Mouse (Mus musculus) ES-E14 (cell line): Measurements from ENCODE around the gene Madcam1.

Source experiments
- CHD2 ChIP-seq: IDR thresholded peaks from 2 replicates; pipeline ENCODE4 v1.6.1; 2014; ENCODE audit warnings: mild to moderate bottlenecking, low read depth, low read length, inconsistent platforms
- HCFC1 ChIP-seq: IDR thresholded peaks from 2 replicates; pipeline ENCODE4 v1.6.1; 2012; ENCODE audit warnings: low read length, inconsistent platforms, borderline replicate concordance; ENCODE audit not compliant: insufficient read depth
- MAFK ChIP-seq: IDR thresholded peaks from 2 replicates; pipeline ENCODE4 v1.6.1; 2014; ENCODE audit warnings: mild to moderate bottlenecking, low read depth, low read length, inconsistent platforms; ENCODE audit not compliant: insufficient read depth
- ZNF384 ChIP-seq: IDR thresholded peaks from 2 replicates; pipeline ENCODE4 v1.6.1; 2012; ENCODE audit warnings: low read depth, low read length, inconsistent platforms

DNA sequence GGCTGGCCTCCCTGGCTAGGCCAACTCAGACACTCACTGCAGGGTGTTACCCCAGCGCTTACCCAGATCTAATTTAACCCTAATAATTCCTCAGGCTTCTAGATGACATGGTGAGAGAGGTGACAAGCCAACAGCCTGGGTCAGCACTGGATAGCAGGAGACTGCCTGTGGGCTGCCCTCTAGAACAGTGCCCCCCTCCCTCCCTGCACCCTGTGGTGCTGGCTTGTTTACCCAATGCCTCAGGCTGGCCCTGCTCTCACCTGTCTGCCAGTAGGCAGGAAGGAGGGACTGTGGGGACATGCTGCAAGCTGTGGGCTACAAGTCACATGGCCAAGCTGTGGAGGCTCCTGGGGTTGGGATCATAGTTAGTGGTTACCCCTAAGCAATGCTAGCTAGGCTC lies 42.8 kb downstream of the Madcam1 start:
- TF ChIP-seq CHD2 (no peak), HCFC1 (no peak), MAFK (no peak), ZNF384 (no peak)
